Mouse (Mus musculus) hindbrain, embryonic 12.5 days (tissue): ENCODE measurements at regions not wholly inside any gene's neighbourhood (a gene's known extent, or its start where the extent isn't known, plus 50 kb on each side); places are given as distances from the start of the nearest gene placed in this dataset.

ENCODE experiments used
- ATAC-seq: fragments of 200-750 bp; cut with Nextera tagmentation; 2 replicates; pipeline ENCODE4 v1.8.0; 2017; ENCODE audit warnings: moderate TSS enrichment; ENCODE audit not compliant: low FRiP score
- H3K27ac ChIP-seq: fragments of 300-500 bp; sonication (generic); 2 replicates; pipeline ENCODE4 v1.5.1; 2016; ENCODE audit warnings: mild to moderate bottlenecking
- H3K27me3 ChIP-seq: fragments of 300-500 bp; sonication (generic); 2 replicates; pipeline ENCODE4 v1.6.1; 2016; ENCODE audit warnings: mild to moderate bottlenecking
- H3K36me3 ChIP-seq: fragments of 300-500 bp; sonication (generic); 2 replicates; pipeline ENCODE4 v1.6.1; 2016; ENCODE audit warnings: mild to moderate bottlenecking
- H3K4me1 ChIP-seq: fragments of 300-500 bp; sonication (generic); 2 replicates; pipeline ENCODE4 v1.6.1; 2016
- H3K4me2 ChIP-seq: fragments of 300-500 bp; sonication (generic); replicated peaks from 2 replicates; pipeline ENCODE4 v1.6.1; 2016; ENCODE audit warnings: mild to moderate bottlenecking
- H3K4me3 ChIP-seq: fragments of 300-500 bp; sonication (generic); 2 replicates; pipeline ENCODE4 v1.5.1; 2016; ENCODE audit warnings: mild to moderate bottlenecking
- H3K9ac ChIP-seq: fragments of 300-500 bp; sonication (generic); 2 replicates; pipeline ENCODE4 v1.6.1; 2016; ENCODE audit warnings: mild to moderate bottlenecking, moderate library complexity
- H3K9me3 ChIP-seq: fragments of 300-500 bp; sonication (generic); replicated peaks from 2 replicates; pipeline ENCODE4 v1.6.1; 2016; ENCODE audit warnings: mild to moderate bottlenecking
- WGBS: fragments of 180-500 bp; shearing (Covaris S2); methylation state at CpG from one replicate; pipeline ENCODE4 v1.1.7; 2016; 5-methylcytosine and 5-hydroxymethylcytosine counted together

GRCm38 (mm10) chr2:72716931-72717330 lies 241.0 kb downstream of the Cdca7 start:
- Histone ChIP-seq H3K27ac (no peak overlapping the region), H3K27me3 (0 out of 2 replicates have a peak, but pooled peaks cover 3% of the 10 kb centered on the region), H3K9me3 (no peaks in the 10 kb centered on the region), H3K4me2 (no peak overlapping the region), H3K4me3 (no peak overlapping the region), H3K9ac (no peak overlapping the region), H3K36me3 (no peaks in the 10 kb centered on the region), H3K4me1 (no peaks in the 10 kb centered on the region)
- 78% methylated on average over 4 of the region's 4 CpGs for WGBS
- ATAC-seq = no peak

- no peak overlapping the region for H3K4me3 ChIP-seq
- ATAC-seq = no peak
- WGBS = 56% methylated on average over 3 of the region's 3 CpGs
Observed at GRCm38 (mm10) chr2:72728699-72729098, 251.5 kb downstream of the Sp3 start.

GRCm38 (mm10) chr2:72733371-72733770 lies 246.9 kb downstream of the Sp3 start:
- Histone ChIP-seq H3K36me3 (no peaks in the 10 kb centered on the region), H3K9ac (no peak overlapping the region), H3K4me2 (no peak overlapping the region), H3K4me1 (no peaks in the 10 kb centered on the region), H3K4me3 (no peak overlapping the region), H3K27ac (no peak overlapping the region), H3K9me3 (no peaks in the 10 kb centered on the region), H3K27me3 (no peaks in the 10 kb centered on the region)
- 52% methylated on average over 3 of the region's 3 CpGs for WGBS
- no peak for ATAC-seq

More at GRCm38 (mm10) chr2:72728699-72729098, 251.5 kb downstream of the Sp3 start:
- no peaks in the 10 kb centered on the region for H3K4me1 ChIP-seq
- no peak overlapping the region for H3K9ac ChIP-seq
- 0 out of 2 replicates have a peak, but pooled peaks cover 2% of the 10 kb centered on the region for H3K27me3 ChIP-seq
- no peaks in the 10 kb centered on the region for H3K9me3 ChIP-seq
- H3K27ac ChIP-seq = no peak overlapping the region
- H3K4me2 ChIP-seq = no peak overlapping the region
- no peaks in the 10 kb centered on the region for H3K36me3 ChIP-seq

GRCm38 (mm10) chr2:72735035-72735434 lies 245.2 kb downstream of the Sp3 start:
- Histone ChIP-seq H3K27ac (no peak overlapping the region), H3K4me1 (no peaks in the 10 kb centered on the region), H3K27me3 (no peaks in the 10 kb centered on the region), H3K4me3 (no peak overlapping the region), H3K36me3 (no peaks in the 10 kb centered on the region), H3K9ac (no peak overlapping the region), H3K4me2 (no peak overlapping the region), H3K9me3 (no peaks in the 10 kb centered on the region)
- no peak for ATAC-seq
- 90% methylated on average over 9 of the region's 9 CpGs for WGBS

GRCm38 (mm10) chr2:72736685-72737084 lies 243.6 kb downstream of the Sp3 start:
- Histone ChIP-seq H3K4me1 (peaks cover 9% of the 10 kb centered on the region), H3K36me3 (no peaks in the 10 kb centered on the region), H3K27me3 (no peaks in the 10 kb centered on the region), H3K9ac (no peak overlapping the region), H3K9me3 (no peaks in the 10 kb centered on the region), H3K27ac (no peak overlapping the region), H3K4me3 (no peak overlapping the region), H3K4me2 (no peak overlapping the region)
- 73% methylated on average over 3 of the region's 3 CpGs for WGBS
- ATAC-seq = no peak

GRCm38 (mm10) chr2:72740391-72741361 lies 239.6 kb downstream of the Sp3 start:
- H3K4me3 ChIP-seq = no peak overlapping the region
- no peak overlapping the region for H3K27ac ChIP-seq

GRCm38 (mm10) chr2:72741746-72742145 lies 238.5 kb downstream of the Sp3 start:
- no peak overlapping the region for H3K27ac ChIP-seq
- H3K4me3 ChIP-seq = no peak overlapping the region
- 88% methylated on average over 5 of the region's 5 CpGs for WGBS
- 0 out of 2 replicates have a peak, but pooled peaks have one; percentile 29 for ATAC-seq
- H3K9me3 ChIP-seq = no peaks in the 10 kb centered on the region
- no peaks in the 10 kb centered on the region for H3K27me3 ChIP-seq
- no peak overlapping the region for H3K9ac ChIP-seq
- H3K4me1 ChIP-seq = peaks cover 9% of the 10 kb centered on the region
- no peaks in the 10 kb centered on the region for H3K36me3 ChIP-seq
- H3K4me2 ChIP-seq = no peak overlapping the region

More at GRCm38 (mm10) chr2:72740391-72741361, 239.6 kb downstream of the Sp3 start:
- Histone ChIP-seq H3K9ac (no peak overlapping the region), H3K27me3 (no peaks in the 10 kb centered on the region), H3K36me3 (no peaks in the 10 kb centered on the region), H3K4me1 (peaks cover 9% of the 10 kb centered on the region), H3K9me3 (no peaks in the 10 kb centered on the region), H3K4me2 (peak overlapping the region; percentile 33)
- peak; percentile 67 for ATAC-seq
- 54% methylated on average over 22 of the region's 22 CpGs for WGBS

- H3K4me3 ChIP-seq = no peak overlapping the region
- H3K9ac ChIP-seq = no peak overlapping the region
- H3K4me1 ChIP-seq = peaks cover 9% of the 10 kb centered on the region
- H3K27ac ChIP-seq = no peak overlapping the region
- no peaks in the 10 kb centered on the region for H3K36me3 ChIP-seq
- no peak overlapping the region for H3K4me2 ChIP-seq
- no peaks in the 10 kb centered on the region for H3K9me3 ChIP-seq
- WGBS = 95% methylated on average over 3 of the region's 3 CpGs
- no peak for ATAC-seq
- H3K27me3 ChIP-seq = no peaks in the 10 kb centered on the region
Observed at GRCm38 (mm10) chr2:72743651-72744050, 236.6 kb downstream of the Sp3 start.

GRCm38 (mm10) chr2:72744901-72745300 lies 235.3 kb downstream of the Sp3 start:
- no peak overlapping the region for H3K4me3 ChIP-seq
- H3K27me3 ChIP-seq = no peaks in the 10 kb centered on the region
- H3K9ac ChIP-seq = no peak overlapping the region
- no peak overlapping the region for H3K4me2 ChIP-seq
- no peak for ATAC-seq
- peaks cover 9% of the 10 kb centered on the region for H3K4me1 ChIP-seq
- H3K9me3 ChIP-seq = no peaks in the 10 kb centered on the region
- 85% methylated on average over 4 of the region's 4 CpGs for WGBS
- no peaks in the 10 kb centered on the region for H3K36me3 ChIP-seq
- no peak overlapping the region for H3K27ac ChIP-seq

GRCm38 (mm10) chr2:72746476-72747215 lies 233.6 kb downstream of the Sp3 start:
- Histone ChIP-seq H3K9ac (no peak overlapping the region), H3K27ac (no peak overlapping the region), H3K27me3 (no peaks in the 10 kb centered on the region), H3K4me1 (no peaks in the 10 kb centered on the region), H3K9me3 (no peaks in the 10 kb centered on the region), H3K4me2 (no peak overlapping the region), H3K36me3 (no peaks in the 10 kb centered on the region), H3K4me3 (no peak overlapping the region)
- WGBS = 74% methylated on average over 16 of the region's 16 CpGs
- ATAC-seq = no peak

- H3K36me3 ChIP-seq = no peaks in the 10 kb centered on the region
- no peaks in the 10 kb centered on the region for H3K9me3 ChIP-seq
- H3K9ac ChIP-seq = no peak overlapping the region
- ATAC-seq = no peak
- no peaks in the 10 kb centered on the region for H3K27me3 ChIP-seq
- 91% methylated on average over 5 of the region's 5 CpGs for WGBS
- no peak overlapping the region for H3K4me3 ChIP-seq
- H3K4me2 ChIP-seq = no peak overlapping the region
- H3K27ac ChIP-seq = no peak overlapping the region
- H3K4me1 ChIP-seq = no peaks in the 10 kb centered on the region
Observed at GRCm38 (mm10) chr2:72747299-72747698, 232.9 kb downstream of the Sp3 start.

- Histone ChIP-seq H3K9ac (no peak overlapping the region), H3K9me3 (no peaks in the 10 kb centered on the region), H3K36me3 (no peaks in the 10 kb centered on the region), H3K27me3 (no peaks in the 10 kb centered on the region), H3K4me2 (no peak overlapping the region), H3K4me3 (no peak overlapping the region), H3K4me1 (no peaks in the 10 kb centered on the region), H3K27ac (no peak overlapping the region)
- WGBS = 100% methylated on average over 1 of the region's 1 CpGs
- ATAC-seq = no peak
Observed at GRCm38 (mm10) chr2:72749495-72749894, 230.8 kb downstream of the Sp3 start.
